Mouse (Mus musculus) hindbrain, embryonic 13.5 days (tissue): ENCODE data around the gene Ret. TPM values are rescaled to one million over a fixed set of nuclear protein-coding genes. Genes with fewer than 3 reads are reported as not detected.

Experiments
- ATAC-seq: fragments of 200-750 bp; cut with Nextera tagmentation; 2 replicates; pipeline ENCODE4 v1.8.0; 2017; ENCODE audit warnings: moderate TSS enrichment; ENCODE audit not compliant: low FRiP score
- H3K27ac ChIP-seq: fragments of 300-500 bp; sonication (generic); 2 replicates; pipeline ENCODE4 v1.5.1; 2015; ENCODE audit warnings: inconsistent platforms, mild to moderate bottlenecking, moderate library complexity
- H3K27me3 ChIP-seq: fragments of 300-500 bp; sonication (generic); 2 replicates; pipeline ENCODE4 v1.6.1; 2015; ENCODE audit warnings: mild to moderate bottlenecking, inconsistent platforms
- H3K36me3 ChIP-seq: fragments of 300-500 bp; sonication (generic); 2 replicates; pipeline ENCODE4 v1.6.1; 2015; ENCODE audit warnings: mild to moderate bottlenecking, inconsistent platforms
- H3K4me1 ChIP-seq: fragments of 300-500 bp; sonication (generic); replicated peaks from 2 replicates; pipeline ENCODE4 v1.6.1; 2015; ENCODE audit warnings: inconsistent platforms
- H3K4me2 ChIP-seq: fragments of 300-500 bp; sonication (generic); 2 replicates; pipeline ENCODE4 v1.6.1; 2015; ENCODE audit warnings: inconsistent platforms, mild to moderate bottlenecking, moderate library complexity
- H3K4me3 ChIP-seq: fragments of 300-500 bp; sonication (generic); 2 replicates; pipeline ENCODE4 v1.5.1; 2015; ENCODE audit warnings: mild to moderate bottlenecking, inconsistent platforms
- H3K9ac ChIP-seq: fragments of 300-500 bp; sonication (generic); 2 replicates; pipeline ENCODE4 v1.6.1; 2015; ENCODE audit warnings: mild to moderate bottlenecking, inconsistent platforms
- H3K9me3 ChIP-seq: fragments of 300-500 bp; sonication (generic); 2 replicates; pipeline ENCODE4 v1.6.1; 2016; ENCODE audit warnings: inconsistent platforms
- WGBS: fragments of 180-500 bp; shearing (Covaris S2); methylation state at CpG from one replicate; pipeline ENCODE4 v1.1.7; 2015; 5-methylcytosine and 5-hydroxymethylcytosine counted together
- polyA plus RNA-seq: library from polyadenylated mRNA; unstranded; fragments of >200 nt; fragmentation: Nextera tagmentation; extraction: Ambion mirVana; gene quantifications from 2 replicates; pipeline ENCODE4 v1.2.1, GENCODE M21; 2015

The Ret gene
- 8.7 and 9.1 TPM in 2 replicates for polyA plus RNA-seq

DNA sequence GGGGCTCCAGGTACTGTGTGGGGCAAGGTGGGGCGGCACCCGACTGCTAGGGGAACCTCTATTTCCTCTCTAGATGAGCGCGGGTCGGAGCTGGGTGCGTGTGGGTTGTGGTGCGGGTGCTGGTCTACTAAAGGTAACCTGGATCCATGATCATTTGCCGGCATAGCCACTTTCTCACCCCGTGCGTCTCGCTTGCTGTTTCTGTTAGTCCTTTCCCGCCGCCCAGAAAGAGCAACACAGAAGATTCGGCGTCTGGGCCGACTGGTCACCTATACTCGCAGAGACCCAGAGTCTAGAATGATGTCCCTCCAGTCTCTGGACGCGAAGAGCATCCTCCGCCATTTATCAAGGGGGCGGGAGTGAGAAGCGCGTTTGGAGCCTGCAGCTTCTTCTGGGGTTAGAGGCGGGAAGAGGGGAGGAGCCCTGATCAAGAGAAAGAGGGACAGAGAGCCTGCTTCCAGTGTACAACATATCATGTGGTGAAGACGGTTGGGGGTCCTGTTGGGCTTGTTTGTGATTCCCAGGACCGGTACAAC lies at the start of gene Ret:
Gene Ret (minus strand): TSS at position 279 of the 536 bp plus-strand sequence.
- Histone ChIP-seq H3K4me2 (peak within 1 kb of the TSS; percentile 98), H3K4me1 (peaks cover 26% of the 10 kb centered on the region), H3K27me3 (peaks cover 79% of the 10 kb centered on the region), H3K9me3 (no peaks in the 10 kb centered on the region), H3K4me3 (peak within 1 kb of the TSS; percentile 71), H3K9ac (peak within 1 kb of the TSS; percentile 74), H3K36me3 (no peaks in the 10 kb centered on the region), H3K27ac (peak within 1 kb of the TSS; percentile 55)
- 0% methylated on average over 26 of the region's 26 CpGs for WGBS
- peak; percentile 33 for ATAC-seq

DNA sequence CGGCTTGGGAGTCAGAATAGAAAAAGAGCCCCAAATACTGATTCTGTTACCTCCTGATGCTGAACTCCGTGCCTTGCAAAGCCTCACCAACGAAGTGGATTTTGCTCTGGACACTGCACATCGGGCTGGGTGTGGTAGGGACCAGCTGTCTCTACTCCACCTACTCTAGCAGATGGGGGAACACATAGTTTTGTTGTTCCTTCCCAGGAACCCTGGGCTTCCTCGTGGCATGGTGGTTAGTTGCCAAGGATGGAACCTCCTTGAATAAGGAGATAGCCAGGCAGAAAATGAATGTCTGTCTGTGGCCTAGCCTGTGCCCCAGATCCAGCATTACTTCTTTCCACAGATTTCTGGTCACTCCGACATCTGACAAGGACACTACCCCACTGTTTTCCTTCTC lies 49.6 kb upstream of the Ret start:
- Histone ChIP-seq H3K9me3 (no peaks in the 10 kb centered on the region), H3K36me3 (no peaks in the 10 kb centered on the region), H3K9ac (no peak overlapping the region), H3K27ac (no peak overlapping the region), H3K4me3 (no peak overlapping the region), H3K4me2 (no peak overlapping the region), H3K4me1 (no peaks in the 10 kb centered on the region), H3K27me3 (no peaks in the 10 kb centered on the region)
- ATAC-seq: no peak
- 90% methylated on average over 6 of the region's 6 CpGs for whole genome bisulfite sequencing

DNA sequence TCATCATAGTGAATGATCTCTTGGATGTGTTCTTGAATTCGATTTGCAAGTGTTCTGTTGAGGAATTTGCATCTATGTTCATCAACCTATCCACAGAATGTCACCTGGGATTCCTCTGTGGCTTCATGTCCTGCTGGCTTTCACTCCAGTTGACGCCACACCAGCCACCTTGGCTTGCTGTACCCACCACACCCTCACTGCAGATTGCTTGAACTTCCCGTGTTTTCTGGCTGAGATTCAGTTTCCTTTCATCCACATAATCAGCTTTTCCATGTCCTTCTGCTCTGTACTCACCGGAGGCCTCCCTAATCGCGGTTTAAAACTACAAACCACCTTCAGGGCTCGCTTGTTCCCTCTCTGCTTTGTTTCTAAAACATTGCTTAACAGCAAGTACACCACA lies 46.6 kb upstream of the Ret start:
- no peak overlapping the region for H3K4me2 ChIP-seq
- no peak overlapping the region for H3K27ac ChIP-seq
- WGBS: 85% methylated on average over 7 of the region's 7 CpGs
- no peaks in the 10 kb centered on the region for H3K36me3 ChIP-seq
- ATAC-seq: no peak
- H3K9me3 ChIP-seq: no peaks in the 10 kb centered on the region
- H3K4me1 ChIP-seq: no peaks in the 10 kb centered on the region
- no peak overlapping the region for H3K4me3 ChIP-seq
- no peaks in the 10 kb centered on the region for H3K27me3 ChIP-seq
- H3K9ac ChIP-seq: no peak overlapping the region

DNA sequence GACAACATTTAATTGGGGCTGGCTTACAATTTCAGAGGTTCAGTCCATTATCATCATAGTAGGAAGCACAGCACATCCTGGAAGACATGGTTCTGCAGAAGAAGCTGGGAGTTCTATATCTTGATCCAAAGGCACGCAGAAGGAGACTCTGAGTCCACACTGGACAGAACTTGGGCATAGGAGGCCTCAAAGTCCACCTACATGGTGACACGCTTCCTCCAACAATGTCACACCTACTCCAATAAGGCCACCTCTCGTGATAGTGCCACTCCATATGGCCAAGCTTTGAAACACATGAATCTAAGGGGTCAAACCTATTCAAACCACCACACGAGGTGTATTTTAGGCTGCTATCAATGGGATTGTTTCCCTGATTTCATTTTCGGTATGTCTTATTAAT lies 45.4 kb upstream of the Ret start:
- H3K4me1 ChIP-seq: no peaks in the 10 kb centered on the region
- no peaks in the 10 kb centered on the region for H3K27me3 ChIP-seq
- WGBS: 84% methylated on average over 5 of the region's 5 CpGs
- no peak for ATAC-seq
- no peak overlapping the region for H3K4me2 ChIP-seq
- no peak overlapping the region for H3K9ac ChIP-seq
- H3K27ac ChIP-seq: no peak overlapping the region
- H3K4me3 ChIP-seq: no peak overlapping the region
- no peaks in the 10 kb centered on the region for H3K36me3 ChIP-seq
- H3K9me3 ChIP-seq: no peaks in the 10 kb centered on the region

DNA sequence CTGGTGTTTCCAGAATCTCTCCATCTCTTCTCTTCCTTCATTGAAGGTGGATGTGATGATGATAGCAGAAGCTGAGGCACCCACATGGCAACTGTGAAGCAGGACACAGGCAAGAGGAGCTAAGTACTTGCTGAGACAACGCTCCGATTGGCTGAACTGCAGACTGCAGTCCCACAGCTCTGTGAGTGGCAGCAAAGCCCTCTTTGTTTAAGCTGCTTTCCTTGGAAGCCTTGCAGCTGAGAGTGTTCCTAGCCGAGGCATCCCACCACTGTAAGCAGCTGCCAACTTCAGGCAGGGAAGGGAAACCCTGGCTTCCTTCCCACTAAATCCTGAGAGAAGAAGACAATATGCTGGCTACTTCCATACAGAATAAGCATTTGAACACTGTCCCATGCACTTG lies 28.6 kb upstream of the Ret start:
- Histone ChIP-seq H3K27me3 (no peaks in the 10 kb centered on the region), H3K9me3 (no peaks in the 10 kb centered on the region), H3K9ac (no peak overlapping the region), H3K36me3 (no peaks in the 10 kb centered on the region), H3K4me2 (no peak overlapping the region), H3K27ac (no peak overlapping the region), H3K4me1 (0 out of 2 replicates have a peak, but pooled peaks cover 4% of the 10 kb centered on the region), H3K4me3 (no peak overlapping the region)
- no peak for ATAC-seq
- 34% methylated on average over 3 of the region's 3 CpGs for WGBS

DNA sequence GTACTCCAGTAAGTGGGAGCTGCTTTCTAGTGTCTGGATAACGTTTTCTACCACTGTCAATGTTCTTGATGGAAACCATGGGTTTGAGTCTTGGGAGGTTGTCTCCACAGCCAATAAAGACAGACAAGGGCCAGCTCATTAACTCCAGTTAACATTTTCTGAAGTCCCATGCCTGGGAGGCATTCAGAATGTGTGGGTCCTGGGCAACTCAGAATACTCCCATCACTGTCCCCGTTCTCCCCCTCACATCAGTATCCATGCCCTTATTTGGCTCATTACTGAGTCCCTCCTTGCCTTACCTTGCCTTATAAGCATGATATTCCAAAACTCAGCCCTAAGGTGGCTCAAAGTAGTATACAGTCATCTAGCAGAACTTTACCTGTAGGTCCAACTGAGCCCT lies 25.0 kb upstream of the Ret start:
- Histone ChIP-seq H3K9ac (no peak overlapping the region), H3K4me2 (no peak overlapping the region), H3K9me3 (no peaks in the 10 kb centered on the region), H3K27ac (no peak overlapping the region), H3K4me3 (no peak overlapping the region), H3K36me3 (no peaks in the 10 kb centered on the region), H3K4me1 (0 out of 2 replicates have a peak, but pooled peaks cover 4% of the 10 kb centered on the region), H3K27me3 (no peaks in the 10 kb centered on the region)
- no peak for ATAC-seq
- 88% methylated on average over 2 of the region's 2 CpGs for WGBS

DNA sequence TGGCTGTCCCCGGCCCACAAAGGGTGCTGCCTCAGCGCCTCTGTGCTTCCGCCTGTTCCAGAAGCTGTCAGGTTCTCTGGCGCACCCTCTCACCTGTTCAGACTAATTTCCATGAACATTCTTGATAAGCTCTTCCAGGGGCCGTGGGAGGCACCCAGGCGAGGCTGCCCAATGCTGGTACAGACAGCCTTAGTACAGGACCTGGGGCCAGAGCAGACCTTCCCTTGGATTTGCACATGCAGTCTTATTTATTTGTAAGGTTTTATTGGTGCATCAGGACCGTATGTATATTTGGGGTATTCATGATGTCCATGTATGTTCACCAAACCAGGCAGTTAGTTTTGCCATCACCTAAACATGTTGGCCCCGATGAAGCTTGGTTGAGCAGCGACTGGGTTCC lies 18.2 kb upstream of the Ret start:
- ATAC-seq: no peak
- Histone ChIP-seq H3K9me3 (no peaks in the 10 kb centered on the region), H3K4me2 (no peak overlapping the region), H3K9ac (no peak overlapping the region), H3K4me3 (no peak overlapping the region), H3K36me3 (no peaks in the 10 kb centered on the region), H3K27ac (no peak overlapping the region), H3K4me1 (no peaks in the 10 kb centered on the region), H3K27me3 (no peaks in the 10 kb centered on the region)
- WGBS: 92% methylated on average over 9 of the region's 9 CpGs

DNA sequence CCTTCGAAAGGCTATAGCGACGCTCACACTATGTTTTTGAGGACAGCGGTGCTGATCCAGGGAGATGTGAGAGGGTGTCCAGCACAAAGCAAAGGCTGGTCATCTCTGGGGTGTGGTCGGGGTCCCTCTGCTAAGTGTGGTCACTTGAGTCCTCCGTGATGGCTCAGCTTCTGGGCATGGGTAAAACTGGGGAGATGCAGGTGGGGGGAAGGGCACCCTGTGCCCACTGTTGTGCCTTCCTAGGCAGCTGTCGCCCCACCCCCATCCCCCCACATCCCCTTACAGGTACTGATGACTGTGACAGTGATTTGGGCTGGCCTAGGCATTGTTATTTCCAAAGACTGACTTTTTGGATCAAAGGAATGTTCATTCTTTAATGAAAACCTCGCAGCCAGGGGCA lies 10.8 kb upstream of the Ret start:
- no peaks in the 10 kb centered on the region for H3K9me3 ChIP-seq
- H3K9ac ChIP-seq: no peak overlapping the region
- 0 out of 2 replicates have a peak, but pooled peaks cover 2% of the 10 kb centered on the region for H3K27me3 ChIP-seq
- H3K27ac ChIP-seq: no peak overlapping the region
- no peak overlapping the region for H3K4me2 ChIP-seq
- no peak for ATAC-seq
- H3K4me1 ChIP-seq: peaks cover 18% of the 10 kb centered on the region
- H3K36me3 ChIP-seq: no peaks in the 10 kb centered on the region
- WGBS: 90% methylated on average over 8 of the region's 8 CpGs
- no peak overlapping the region for H3K4me3 ChIP-seq

DNA sequence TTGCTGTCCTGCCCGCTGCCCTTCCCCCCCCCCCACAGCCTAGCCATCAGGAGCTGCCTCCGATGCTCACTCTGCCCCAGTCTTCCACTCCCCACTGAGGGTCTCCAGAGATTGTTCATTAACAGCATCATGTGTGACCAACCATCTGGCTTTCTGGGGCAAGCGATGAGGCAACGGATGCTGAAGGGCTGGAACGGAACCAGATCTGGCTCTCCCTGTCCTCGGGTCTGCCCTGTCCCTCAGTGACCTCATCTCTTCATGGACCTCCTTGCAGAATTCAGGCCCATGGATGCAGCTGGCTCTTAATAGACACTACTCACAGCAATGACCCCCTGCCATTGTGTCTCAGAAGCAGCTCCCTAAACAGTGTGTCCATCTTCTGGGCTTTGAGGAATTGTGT lies 8.9 kb upstream of the Ret start:
- Histone ChIP-seq H3K4me3 (no peak overlapping the region), H3K4me2 (no peak overlapping the region), H3K4me1 (peaks cover 18% of the 10 kb centered on the region), H3K36me3 (no peaks in the 10 kb centered on the region), H3K27me3 (peaks cover 6% of the 10 kb centered on the region; the same call in 1 of the 2 replicates), H3K9me3 (no peaks in the 10 kb centered on the region), H3K27ac (no peak overlapping the region), H3K9ac (no peak overlapping the region)
- WGBS: 56% methylated on average over 6 of the region's 6 CpGs
- no peak for ATAC-seq

DNA sequence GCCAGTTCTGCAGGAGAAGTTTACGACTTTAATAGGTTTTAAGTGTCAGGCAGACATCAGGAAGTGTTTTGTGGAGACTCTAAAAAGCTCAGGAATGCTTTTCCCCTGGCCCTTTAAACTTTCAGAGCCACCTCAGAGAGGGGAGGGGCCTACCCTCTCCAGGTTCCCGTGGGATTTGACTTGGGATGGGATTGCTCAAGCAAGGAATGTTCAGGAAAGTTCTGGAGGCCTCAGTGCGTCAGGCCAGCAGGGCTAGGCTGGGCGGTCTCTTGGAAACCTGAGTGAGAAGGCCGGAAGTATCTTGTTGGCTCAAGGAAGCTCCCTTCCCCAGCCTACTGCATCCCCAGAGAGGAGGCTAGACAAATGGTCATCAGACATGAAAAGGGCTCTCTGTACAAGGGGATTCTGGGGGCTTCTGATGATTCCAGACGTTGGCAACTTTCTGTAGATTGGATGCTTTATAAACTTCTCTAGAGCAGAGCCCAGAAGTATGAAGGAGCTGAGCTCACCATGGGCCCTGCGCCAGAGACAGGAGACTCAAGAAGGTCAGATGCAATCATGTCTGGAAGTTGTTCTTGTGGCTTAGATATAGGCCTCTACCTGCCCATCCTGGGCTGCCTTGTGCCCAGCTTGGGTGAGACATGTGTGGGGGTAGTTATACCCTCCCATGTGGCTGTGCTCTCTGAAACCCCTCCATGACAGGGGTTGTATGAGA lies 7.8 kb upstream of the Ret start:
- peaks cover 18% of the 10 kb centered on the region for H3K4me1 ChIP-seq
- 62% methylated on average over 7 of the region's 7 CpGs for WGBS
- no peak for ATAC-seq
- no peak overlapping the region for H3K9ac ChIP-seq
- H3K4me3 ChIP-seq: no peak overlapping the region
- no peak overlapping the region for H3K27ac ChIP-seq
- no peak overlapping the region for H3K4me2 ChIP-seq
- no peaks in the 10 kb centered on the region for H3K36me3 ChIP-seq
- no peaks in the 10 kb centered on the region for H3K9me3 ChIP-seq
- peaks cover 13% of the 10 kb centered on the region for H3K27me3 ChIP-seq

DNA sequence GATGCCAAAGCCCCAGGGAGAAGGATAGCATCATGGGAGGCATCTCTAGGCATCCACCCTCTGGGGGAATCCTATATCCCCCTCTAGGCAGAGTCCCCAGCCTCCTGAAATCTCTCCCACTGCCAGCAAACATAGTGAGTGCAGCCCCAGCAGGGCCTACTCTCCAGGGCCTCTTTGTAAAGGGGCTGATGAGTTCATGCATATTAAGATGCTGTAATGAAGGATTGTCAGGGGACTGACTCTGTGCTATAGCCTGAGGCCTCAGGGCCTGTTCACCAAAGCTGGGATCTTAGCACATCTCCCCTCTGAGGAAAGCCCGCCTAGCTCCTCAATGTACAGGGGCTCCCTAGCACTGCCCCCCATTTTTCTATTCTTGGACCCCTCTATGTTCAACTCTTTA lies 6.6 kb upstream of the Ret start:
- H3K9me3 ChIP-seq: no peaks in the 10 kb centered on the region
- H3K9ac ChIP-seq: no peak overlapping the region
- H3K36me3 ChIP-seq: no peaks in the 10 kb centered on the region
- no peak overlapping the region; the same call in 1 of the 2 replicates for H3K27ac ChIP-seq
- 55% methylated on average over 1 of the region's 1 CpGs for WGBS
- peaks cover 18% of the 10 kb centered on the region for H3K4me1 ChIP-seq
- H3K27me3 ChIP-seq: peaks cover 25% of the 10 kb centered on the region
- no peak overlapping the region for H3K4me2 ChIP-seq
- H3K4me3 ChIP-seq: no peak overlapping the region
- ATAC-seq: no peak; the same call in 1 of the 2 replicates

DNA sequence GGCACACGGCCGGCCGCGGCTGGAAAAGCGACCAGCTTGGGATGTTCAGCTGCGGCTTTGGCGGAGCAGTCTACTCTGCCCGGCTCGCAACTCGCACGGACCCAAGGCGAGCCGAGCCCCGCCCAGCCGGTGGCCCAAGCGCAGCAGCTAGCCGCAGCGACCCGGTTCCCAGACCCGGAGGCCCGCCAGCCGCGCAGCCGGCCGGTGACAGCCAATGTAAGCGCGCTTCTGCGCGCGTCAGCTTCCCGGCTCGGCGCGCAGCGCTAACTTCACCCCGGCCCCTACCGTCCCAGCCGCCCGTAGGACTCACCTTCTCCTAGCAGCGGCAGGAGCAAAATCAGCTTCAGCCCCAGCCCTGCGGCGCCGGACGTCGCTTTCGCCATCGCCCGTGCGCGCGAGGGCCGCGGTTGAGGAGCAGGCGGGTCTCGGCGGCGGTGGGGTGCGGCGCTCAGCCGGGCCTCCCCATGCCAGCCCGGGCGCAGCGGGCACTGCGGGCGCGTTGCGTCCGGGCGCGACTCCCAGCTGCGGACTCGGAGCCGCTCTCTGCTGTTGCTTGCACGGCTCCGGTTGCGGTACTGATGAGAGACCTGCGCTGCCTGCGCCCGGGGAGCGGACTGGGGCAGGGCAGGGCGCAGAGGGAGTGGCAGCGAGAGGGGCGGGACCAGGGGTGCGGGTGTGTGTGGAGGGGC lies 623 bp downstream of the Ret start:
- Histone ChIP-seq H3K9me3 (no peaks in the 10 kb centered on the region), H3K9ac (peak overlapping the region; percentile 74), H3K4me3 (peak overlapping the region; percentile 71), H3K27me3 (peaks cover 83% of the 10 kb centered on the region), H3K4me2 (peak overlapping the region; percentile 98), H3K4me1 (peaks cover 29% of the 10 kb centered on the region), H3K27ac (peak overlapping the region; percentile 55), H3K36me3 (no peaks in the 10 kb centered on the region)
- ATAC-seq: peak; percentile 71
- 0% methylated on average over 62 of the region's 84 CpGs for WGBS
